Mouse (Mus musculus) heart, adult 2 months (tissue): ENCODE results near the gene She.

Source experiments
- CTCF ChIP-seq: fragments of 200-600 bp; IDR thresholded peaks from 2 replicates; pipeline ENCODE4 v1.8.1; 2022; ENCODE audit warnings: antibody characterized with exemption, mild to moderate bottlenecking, moderate library complexity
- POLR2A ChIP-seq: fragments of 200-500 bp; IDR thresholded peaks from 2 replicates; pipeline ENCODE4 v1.6.1; 2011; ENCODE audit warnings: mild to moderate bottlenecking, low read depth, low read length, control low read depth; ENCODE audit not compliant: insufficient read depth

- TF ChIP-seq POLR2A: no peak
- peak; percentile 46 for TF ChIP-seq CTCF
Measured at GRCm38 (mm10) chr3:89806751-89807150, 24.4 kb upstream of the She start.
